Mouse (Mus musculus): ENCODE results near the gene Gm12169.
"Not testable (repeated sequence)": the region's sequence is repeated elsewhere in the genome, so short reads cannot be mapped to it uniquely, and the experiment has no call there.

Gene Gm12169

DNA sequence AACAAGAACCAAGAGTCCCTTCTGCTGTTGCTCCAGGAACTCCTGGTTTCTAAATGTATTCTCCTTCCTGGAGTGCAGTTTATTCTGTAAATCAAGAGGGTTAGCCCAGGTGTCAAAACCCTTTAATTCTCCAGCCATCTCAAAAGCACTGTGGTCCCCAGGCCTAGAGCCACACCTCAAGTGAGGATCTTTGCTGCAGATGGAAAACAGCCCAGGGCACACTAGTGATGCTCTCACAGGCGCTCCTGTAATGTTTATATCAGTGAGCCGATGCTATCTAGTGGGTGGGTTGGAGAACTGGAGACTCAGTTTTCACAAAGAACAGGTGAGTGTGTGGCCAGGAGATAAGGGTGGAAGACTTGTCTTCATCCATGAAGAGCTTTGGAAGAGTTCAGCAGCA lies at the start of gene Gm12169:
Gm12169 (plus strand) TSS at position 301 of the 400 bp plus-strand sequence.
- DNase-seq (ENCODE audit: low read depth): no peak

DNA sequence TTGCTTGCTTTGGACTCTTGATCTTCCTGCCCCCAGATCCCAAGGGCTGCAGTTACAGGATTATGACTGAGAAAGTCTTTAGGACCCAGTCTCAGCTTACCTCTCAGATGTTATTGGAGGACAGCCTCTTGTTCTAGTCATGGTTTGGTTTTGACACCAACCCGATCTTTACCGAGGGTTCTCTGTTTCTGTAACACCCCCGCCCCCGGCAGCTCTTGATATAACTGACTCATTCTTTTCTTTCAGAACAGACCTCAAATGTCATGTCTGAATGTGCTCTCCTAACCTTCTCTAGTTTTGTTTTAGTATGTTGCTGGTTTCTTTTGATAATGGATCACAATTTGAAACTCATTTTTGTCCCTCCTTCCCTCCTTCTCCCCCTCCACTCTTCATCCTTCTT lies 49.8 kb upstream of the Gm12169 start:
- DNase-seq (ENCODE audit: low read depth): no peak

GRCm38 (mm10) chr11:46479311-46479710 lies 44.7 kb upstream of the Gm12169 start:
- DNase-seq (ENCODE audit: low read depth): no peak

DNA sequence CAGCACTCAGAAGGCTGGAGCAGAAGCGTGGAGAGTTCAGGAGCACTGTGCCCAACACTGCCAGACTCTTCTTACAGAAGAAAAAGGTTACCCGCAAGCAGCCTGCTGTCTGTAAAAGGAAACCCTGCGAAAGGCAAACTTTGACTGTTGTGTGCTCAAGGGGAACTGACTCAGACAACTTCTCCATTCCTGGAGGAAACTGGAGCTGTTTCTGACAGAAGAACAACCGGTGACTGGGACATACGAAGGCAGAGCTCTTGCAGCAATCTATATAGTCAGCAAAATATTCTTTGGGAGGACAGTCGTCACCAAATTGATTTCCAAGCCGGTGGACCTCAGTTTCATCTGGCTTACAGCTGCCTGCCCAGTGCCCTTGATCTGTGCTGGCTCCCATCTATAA lies 43.5 kb upstream of the Gm12169 start:
- DNase-seq (ENCODE audit: low read depth): no peak

- DNase-seq (ENCODE audit: low read depth): no peak
Measured at GRCm38 (mm10) chr11:46488231-46488630, 35.8 kb upstream of the Gm12169 start.

- DNase-seq (ENCODE audit: low read depth): no peak
Measured at GRCm38 (mm10) chr11:46488650-46489049, 35.4 kb upstream of the Gm12169 start.

GRCm38 (mm10) chr11:46507146-46507545 lies 16.9 kb upstream of the Gm12169 start:
- no peak for DNase-seq (ENCODE audit: low read depth)

GRCm38 (mm10) chr11:46509900-46510299 lies 14.1 kb upstream of the Gm12169 start:
- DNase-seq (ENCODE audit: low read depth): no peak

- not testable (repeated sequence) for DNase-seq (ENCODE audit: low read depth)
Measured at GRCm38 (mm10) chr11:46521341-46521740, 2.7 kb upstream of the Gm12169 start.

- DNase-seq (ENCODE audit: low read depth): peak; percentile 9
Measured at GRCm38 (mm10) chr11:46522719-46523118, 1.3 kb upstream of the Gm12169 start.

DNA sequence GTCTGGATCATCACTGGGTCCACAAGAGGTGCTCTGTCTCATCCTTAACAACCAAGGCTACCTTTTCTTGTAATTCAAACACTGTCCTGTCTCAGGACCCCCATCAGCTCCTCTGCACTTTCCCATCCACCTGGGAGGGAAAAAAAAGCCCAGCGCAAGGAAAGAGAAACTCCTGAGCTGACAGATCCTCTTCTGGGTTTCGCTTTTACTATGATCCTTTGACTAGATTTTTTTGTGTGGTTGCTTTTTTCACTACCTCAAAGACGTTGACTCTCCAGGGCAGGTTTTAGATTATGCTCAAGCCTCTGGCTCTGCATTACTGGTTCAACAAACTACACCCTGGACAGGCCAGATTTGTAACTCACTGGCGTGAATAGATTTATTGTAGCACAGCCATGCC lies 6.1 kb downstream of the Gm12169 start:
- DNase-seq (ENCODE audit: low read depth): no peak

- no peak for DNase-seq (ENCODE audit: low read depth)
Measured at GRCm38 (mm10) chr11:46536978-46537377, 13.0 kb downstream of the Gm12169 start.

DNA sequence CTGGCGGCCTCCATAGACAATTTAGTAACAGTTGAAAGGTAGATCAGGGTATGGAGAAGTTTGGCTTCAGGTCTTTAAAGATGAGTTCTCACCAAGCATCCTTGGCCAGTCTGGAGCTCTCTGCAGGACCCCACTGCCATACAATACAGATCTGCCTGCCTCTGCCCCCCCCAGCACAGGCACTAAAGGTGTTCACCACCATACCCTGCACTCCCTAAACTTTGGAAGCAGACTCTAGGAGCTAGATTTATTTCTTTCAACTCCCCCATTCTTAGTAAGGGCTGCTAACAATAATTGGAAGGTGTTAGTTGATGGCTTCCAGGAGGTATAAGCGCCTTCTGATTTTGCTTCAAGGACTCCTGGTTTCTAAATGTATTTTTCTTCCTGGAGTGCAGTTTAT lies 19.5 kb downstream of the Gm12169 start:
- no peak for DNase-seq (ENCODE audit: low read depth)

DNA sequence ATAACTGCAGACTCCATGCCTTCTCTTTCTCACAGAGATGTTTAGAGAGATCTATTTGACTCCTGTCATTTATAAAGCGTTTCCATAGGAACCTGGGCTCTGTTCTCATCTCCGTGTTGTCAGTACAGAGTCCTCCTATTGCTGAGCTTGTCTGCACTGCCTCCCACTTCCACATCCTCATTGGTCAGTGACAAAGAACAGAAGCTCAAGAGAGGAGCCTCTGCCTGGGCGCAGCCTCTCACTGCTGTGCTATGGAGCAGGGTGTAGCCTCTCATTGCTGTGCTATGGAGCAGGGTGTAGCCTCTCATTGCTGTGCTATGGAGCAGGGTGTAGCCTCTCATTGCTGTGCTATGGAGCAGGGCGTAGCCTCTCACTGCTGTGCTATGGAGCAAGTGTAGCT lies 25.7 kb downstream of the Gm12169 start:
- DNase-seq (ENCODE audit: low read depth): no peak

- DNase-seq (ENCODE audit: low read depth): no peak
Measured at GRCm38 (mm10) chr11:46552741-46553140, 28.7 kb downstream of the Gm12169 start.

DNA sequence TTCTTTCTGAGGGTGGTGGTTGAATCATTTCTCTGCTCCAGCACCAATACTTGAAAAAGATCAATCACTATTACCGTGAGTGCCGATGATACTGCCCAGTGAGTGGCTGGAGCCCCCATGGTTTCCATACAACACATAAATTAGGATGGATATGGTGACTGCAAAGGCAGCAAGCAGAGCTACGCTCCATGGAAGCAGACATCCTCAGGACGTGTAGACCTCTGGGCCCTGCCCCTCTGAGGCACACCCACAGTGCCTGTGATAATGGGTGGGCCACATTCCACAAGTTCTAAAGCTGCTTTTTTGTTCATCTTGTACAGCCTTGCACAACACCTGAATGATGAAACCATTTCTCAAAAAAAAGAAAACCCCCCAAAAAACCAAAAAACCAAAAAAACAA lies 37.1 kb downstream of the Gm12169 start:
- DNase-seq (ENCODE audit: low read depth): no peak

DNA sequence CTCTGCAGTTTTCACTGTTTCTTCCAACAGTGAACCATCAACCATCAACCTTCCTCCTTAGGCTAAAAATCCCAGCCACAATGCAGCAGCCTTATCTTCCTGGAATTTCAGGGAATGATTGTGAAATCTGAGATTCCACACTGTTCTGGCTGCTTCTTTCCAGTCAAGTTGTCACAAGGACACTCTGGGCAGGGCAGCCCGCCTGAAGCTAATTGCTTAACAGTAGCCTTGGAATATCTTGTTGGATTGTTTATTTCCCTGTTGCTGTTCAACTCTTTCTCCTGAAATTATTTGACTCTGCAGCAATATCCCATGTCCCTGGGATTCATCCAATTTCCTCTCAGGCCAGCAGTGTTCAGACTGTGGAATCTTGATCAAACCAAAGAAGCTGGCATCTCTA lies 40.7 kb downstream of the Gm12169 start:
- DNase-seq (ENCODE audit: low read depth): no peak

- DNase-seq (ENCODE audit: low read depth): no peak
Measured at GRCm38 (mm10) chr11:46565967-46566366, 42.0 kb downstream of the Gm12169 start.

GRCm38 (mm10) chr11:46569107-46569506 lies 45.1 kb downstream of the Gm12169 start:
- no peak for DNase-seq (ENCODE audit: low read depth)

DNA sequence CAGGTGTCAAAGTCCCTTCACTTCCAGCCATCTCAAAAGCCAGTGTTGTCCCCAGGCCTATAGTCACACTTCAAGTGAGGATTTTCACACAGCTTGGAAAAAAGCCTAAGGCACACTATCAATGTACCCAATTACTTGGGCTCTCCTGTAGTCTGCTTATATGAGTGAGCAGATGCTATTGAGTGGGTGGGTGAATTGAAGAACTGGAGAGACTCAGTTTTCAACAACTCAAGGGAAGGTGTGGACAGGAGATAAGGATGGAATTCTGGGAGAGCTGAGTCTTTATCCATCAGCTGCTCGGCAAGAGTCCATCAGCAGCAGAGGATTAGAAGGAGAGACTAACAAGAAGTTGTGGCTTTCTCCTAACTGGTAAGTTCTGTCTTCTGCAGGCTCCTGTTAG lies 47.3 kb downstream of the Gm12169 start, which contains the start of gene BC053393:
BC053393 (plus strand) TSS at position 210 of the 400 bp plus-strand sequence.
- DNase-seq (ENCODE audit: low read depth): no peak

DNA sequence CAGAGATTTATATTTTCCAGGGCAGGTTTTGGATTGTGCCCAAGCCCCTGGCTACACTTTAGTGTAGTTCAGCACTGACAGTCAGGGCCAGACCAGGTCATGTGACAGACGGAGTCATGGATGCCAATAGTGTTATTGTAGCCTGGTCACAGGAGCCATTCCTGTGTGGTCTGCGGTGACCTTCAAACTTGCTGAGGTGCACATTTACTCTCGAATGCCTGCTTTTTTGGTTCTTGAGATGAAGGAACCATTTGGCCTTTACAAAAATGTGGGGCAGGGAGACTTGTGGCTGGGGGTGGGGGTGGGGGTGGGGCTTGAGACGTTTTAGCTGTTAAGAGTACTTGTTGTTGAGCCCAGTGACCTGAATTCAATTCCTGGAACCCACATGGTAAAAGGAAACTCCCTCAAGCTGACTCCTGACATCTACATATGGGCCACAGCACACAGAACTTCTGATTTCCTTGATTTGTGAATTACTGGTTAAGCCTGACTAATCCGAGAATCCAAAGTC lies 54.8 kb downstream of the Gm12169 start:
- DNase-seq (ENCODE audit: low read depth): no peak

- no peak for DNase-seq (ENCODE audit: low read depth)
Measured at GRCm38 (mm10) chr11:46580428-46580827, 56.4 kb downstream of the Gm12169 start.

DNA sequence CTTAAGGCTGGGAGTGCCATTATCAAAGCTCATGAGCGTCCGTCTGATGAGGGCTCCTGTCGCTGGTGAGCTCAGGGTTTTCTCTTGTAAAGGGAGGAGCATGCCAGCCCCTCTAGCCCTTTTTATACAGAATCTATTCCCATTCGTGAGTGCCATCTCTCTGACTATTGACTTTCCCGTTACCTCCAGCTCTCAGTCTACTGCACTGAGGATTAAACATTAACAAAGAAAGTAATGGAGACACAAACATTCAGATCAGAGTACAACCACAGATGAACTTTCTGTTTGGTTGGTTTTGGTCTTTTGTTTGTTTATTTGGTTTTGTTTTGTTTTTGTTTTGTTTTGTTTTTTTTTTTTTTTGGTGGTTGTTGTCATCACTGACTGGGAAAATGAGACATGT lies 58.7 kb downstream of the Gm12169 start:
- DNase-seq (ENCODE audit: low read depth): no peak

Data from naive thymus-derived CD4-positive, alpha-beta T cell, adult 2 months (primary cell).